Comparison of ENCODE assay signal across 8 mouse cellular contexts in the genomic region with DNA sequence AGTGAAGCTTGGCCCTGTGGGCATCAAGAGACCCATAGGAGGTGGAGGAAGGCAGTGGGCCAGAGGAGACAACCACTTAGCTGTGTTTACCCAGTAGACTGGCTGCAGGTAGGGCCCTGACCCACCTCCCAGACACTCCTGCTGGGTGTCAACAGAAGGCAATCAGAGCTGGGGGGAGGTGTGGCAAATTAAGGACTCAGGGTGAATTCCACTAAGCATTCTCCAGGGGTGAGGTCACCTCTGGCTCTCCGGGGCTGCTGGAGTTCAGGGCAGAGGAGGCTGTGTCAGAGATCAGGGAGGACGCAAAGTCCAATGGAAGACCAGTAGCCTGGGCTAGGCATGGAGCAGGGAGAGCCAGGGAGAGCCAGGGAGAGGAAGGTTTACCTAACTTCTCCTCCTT. TPM values are rescaled to one million over a fixed set of nuclear protein-coding genes. Genes with fewer than 3 reads are reported as not detected.
DNase-seq lines count a peak whose midpoint lies in the region; ATAC-seq lines count a peak whose summit lies in the region.

No protein-coding gene starts in this region.

- no peaks in the 10 kb centered on the region for H3K9me3 ChIP-seq in heart, embryonic 10.5 days
- H3K9me3 ChIP-seq in hindbrain, embryonic 12.5 days (replicated peaks): no peaks in the 10 kb centered on the region
- H3K9me3 ChIP-seq in hindbrain, embryonic 13.5 days: no peaks in the 10 kb centered on the region

- ATAC-seq in hindbrain, embryonic 12.5 days (ENCODE audit: low FRiP score): no peak
- no peak for ATAC-seq in hindbrain, embryonic 13.5 days (ENCODE audit: low FRiP score)

- peak; percentile 40 for DNase-seq in adrenal gland, postnatal 10 days
- no peak for DNase-seq in adrenal gland, postnatal 4 days (ENCODE audit: low spot score in 2 of 2)
- DNase-seq in heart, embryonic 10.5 days (ENCODE audit: low spot score): peak; percentile 84
- peak; percentile 74 for DNase-seq in kidney, postnatal 10 days
- DNase-seq in lung, postnatal 14 days: peak; percentile 68
- no peak for DNase-seq in cerebellum, adult 9-10 months

- peak overlapping the region; percentile 78 for H3K27ac ChIP-seq in heart, embryonic 10.5 days
- H3K27ac ChIP-seq in hindbrain, embryonic 12.5 days: no peak overlapping the region
- H3K27ac ChIP-seq in hindbrain, embryonic 13.5 days: no peak overlapping the region

- no peak overlapping the region for H3K9ac ChIP-seq in hindbrain, embryonic 12.5 days
- no peak overlapping the region for H3K9ac ChIP-seq in hindbrain, embryonic 13.5 days

- peaks cover 50% of the 10 kb centered on the region for H3K4me1 ChIP-seq in heart, embryonic 10.5 days
- 0 out of 2 replicates have a peak, but pooled peaks cover 2% of the 10 kb centered on the region for H3K4me1 ChIP-seq in hindbrain, embryonic 12.5 days
- H3K4me1 ChIP-seq in hindbrain, embryonic 13.5 days (replicated peaks): peaks cover 2% of the 10 kb centered on the region; the same call in 1 of the 2 replicates

- H3K4me3 ChIP-seq in heart, embryonic 10.5 days: no peak overlapping the region
- H3K4me3 ChIP-seq in hindbrain, embryonic 12.5 days: no peak overlapping the region
- H3K4me3 ChIP-seq in hindbrain, embryonic 13.5 days: no peak overlapping the region

- no peaks in the 10 kb centered on the region for H3K27me3 ChIP-seq in heart, embryonic 10.5 days (ENCODE audit: insufficient read depth, poor library complexity, severe bottlenecking)
- H3K27me3 ChIP-seq in hindbrain, embryonic 12.5 days: peaks cover 8% of the 10 kb centered on the region
- peaks cover 13% of the 10 kb centered on the region for H3K27me3 ChIP-seq in hindbrain, embryonic 13.5 days

- peaks cover 23% of the 10 kb centered on the region for H3K36me3 ChIP-seq in heart, embryonic 10.5 days
- peaks cover 24% of the 10 kb centered on the region for H3K36me3 ChIP-seq in hindbrain, embryonic 12.5 days
- peaks cover 31% of the 10 kb centered on the region for H3K36me3 ChIP-seq in hindbrain, embryonic 13.5 days

- 5% methylated on average over 2 of the region's 2 CpGs for WGBS in heart, embryonic 10.5 days
- 40% methylated on average over 2 of the region's 2 CpGs for WGBS in hindbrain, embryonic 12.5 days
- 15% methylated on average over 2 of the region's 2 CpGs for WGBS in hindbrain, embryonic 13.5 days

- no peak overlapping the region for H3K4me2 ChIP-seq in hindbrain, embryonic 12.5 days (replicated peaks)
- no peak overlapping the region for H3K4me2 ChIP-seq in hindbrain, embryonic 13.5 days

RNA-seq across cellular contexts. Expression of a gene that starts 17.7 kb away (rescaled TPM):
- total RNA-seq in adrenal gland, postnatal 10 days (2021): 100 to 1,000 TPM; 321 to 368 TPM
- total RNA-seq in adrenal gland, postnatal 4 days (2021): 100 to 1,000 TPM; 271 to 275 TPM
- 311 and 315 TPM in 2 replicates for polyA plus RNA-seq in heart, embryonic 10.5 days (2016; fragmentation: Nextera tagmentation; extraction: Ambion mirVana)
- polyA plus RNA-seq in hindbrain, embryonic 12.5 days (2016; fragmentation: Nextera tagmentation; extraction: Ambion mirVana): 191 and 206 TPM in 2 replicates
- polyA plus RNA-seq in hindbrain, embryonic 13.5 days (2015; fragmentation: Nextera tagmentation; extraction: Ambion mirVana): 214 and 218 TPM in 2 replicates

RNA-seq across cellular contexts. Expression of a gene that starts 45.5 kb away (rescaled TPM):
- 1 to 10 TPM; 2.7 TPM for total RNA-seq in adrenal gland, postnatal 10 days (2021)
- total RNA-seq in adrenal gland, postnatal 4 days (2021): 1 to 10 TPM; 4.9 to 5.2 TPM
- 1.7 and 2.8 TPM in 2 replicates for polyA plus RNA-seq in heart, embryonic 10.5 days (2016; fragmentation: Nextera tagmentation; extraction: Ambion mirVana)
- 4.9 and 5.6 TPM in 2 replicates for polyA plus RNA-seq in hindbrain, embryonic 12.5 days (2016; fragmentation: Nextera tagmentation; extraction: Ambion mirVana)
- 6.2 and 7.4 TPM in 2 replicates for polyA plus RNA-seq in hindbrain, embryonic 13.5 days (2015; fragmentation: Nextera tagmentation; extraction: Ambion mirVana)

RNA-seq across cellular contexts. Expression of a gene that starts 59.5 kb away (rescaled TPM):
- total RNA-seq in adrenal gland, postnatal 10 days (2021): 100 to 1,000 TPM; 147 to 154 TPM
- 100 to 1,000 TPM; 214 to 215 TPM for total RNA-seq in adrenal gland, postnatal 4 days (2021)
- polyA plus RNA-seq in heart, embryonic 10.5 days (2016; fragmentation: Nextera tagmentation; extraction: Ambion mirVana): 204 and 225 TPM in 2 replicates
- polyA plus RNA-seq in hindbrain, embryonic 12.5 days (2016; fragmentation: Nextera tagmentation; extraction: Ambion mirVana): 194 and 202 TPM in 2 replicates
- polyA plus RNA-seq in hindbrain, embryonic 13.5 days (2015; fragmentation: Nextera tagmentation; extraction: Ambion mirVana): 184 and 191 TPM in 2 replicates

Comparison
In these comparisons a context has a peak if more than half of its experiments do, and no peak if none do; other contexts are left out.
1. DNase-seq: peak in adrenal gland, postnatal 10 days (single experiment), heart, embryonic 10.5 days (single experiment), kidney, postnatal 10 days (single experiment) and lung, postnatal 14 days (single experiment); none in adrenal gland, postnatal 4 days (0 of 2) and cerebellum, adult 9-10 months (single experiment).